Mouse (Mus musculus): ENCODE results near the gene Sbno1. TPM values are rescaled to one million over a fixed set of nuclear protein-coding genes. Genes with fewer than 3 reads are reported as not detected.

The Sbno1 gene
- polyA plus RNA-seq, 1 experiment: 189 TPM

GRCm38 (mm10) chr5:124410808-124411207, 15.0 kb downstream of the Sbno1 start:
- H3K27me3 ChIP-seq (ENCODE audit: control insufficient read depth, insufficient read depth, low read length, poor library complexity, severe bottlenecking): no peaks in the 10 kb centered on the region
- H3K4me3 ChIP-seq (ENCODE audit: low read depth, low read length): no peak overlapping the region
- peaks cover 67% of the 10 kb centered on the region for H3K36me3 ChIP-seq (ENCODE audit: control insufficient read depth, insufficient read depth, low read length, poor library complexity, severe bottlenecking)
- TF ChIP-seq CTCF (IDR thresholded peaks at IDR 0.05; ENCODE audit: low read depth, low read length): peak; percentile 18
- TF ChIP-seq POLR2A (IDR thresholded peaks at IDR 0.05; ENCODE audit: insufficient read depth, low read length): no peak
- no peak overlapping the region for H3K9ac ChIP-seq (ENCODE audit: low read depth, poor library complexity, severe bottlenecking)
- H3K4me1 ChIP-seq (ENCODE audit: control insufficient read depth, insufficient read depth, low read length): no peaks in the 10 kb centered on the region
- H3K9me3 ChIP-seq (replicated peaks; ENCODE audit: control insufficient read depth, insufficient read depth, low read length, poor library complexity, severe bottlenecking): no peaks in the 10 kb centered on the region
- H3K27ac ChIP-seq (ENCODE audit: insufficient read depth, low read length): no peak overlapping the region

- H3K27ac ChIP-seq (ENCODE audit: insufficient read depth, low read length): no peak overlapping the region
- H3K27me3 ChIP-seq (ENCODE audit: control insufficient read depth, insufficient read depth, low read length, poor library complexity, severe bottlenecking): no peaks in the 10 kb centered on the region
- H3K9ac ChIP-seq (ENCODE audit: low read depth, poor library complexity, severe bottlenecking): no peak overlapping the region
- H3K9me3 ChIP-seq (replicated peaks; ENCODE audit: control insufficient read depth, insufficient read depth, low read length, poor library complexity, severe bottlenecking): no peaks in the 10 kb centered on the region
- no peak overlapping the region for H3K4me3 ChIP-seq (ENCODE audit: low read depth, low read length)
- H3K36me3 ChIP-seq (ENCODE audit: control insufficient read depth, insufficient read depth, low read length, poor library complexity, severe bottlenecking): peaks cover 77% of the 10 kb centered on the region
- H3K4me1 ChIP-seq (ENCODE audit: control insufficient read depth, insufficient read depth, low read length): no peaks in the 10 kb centered on the region
- TF ChIP-seq POLR2A (IDR thresholded peaks at IDR 0.05; ENCODE audit: insufficient read depth, low read length): no peak
- no peak for TF ChIP-seq CTCF (IDR thresholded peaks at IDR 0.05; ENCODE audit: low read depth, low read length)
These were observed 32.1 kb downstream of the Sbno1 start for GRCm38 (mm10) chr5:124393726-124394125.

GRCm38 (mm10) chr5:124392412-124392811, 33.4 kb downstream of the Sbno1 start:
- Histone ChIP-seq H3K9me3 (replicated peaks; ENCODE audit: control insufficient read depth, insufficient read depth, low read length, poor library complexity, severe bottlenecking) (no peaks in the 10 kb centered on the region), H3K9ac (ENCODE audit: low read depth, poor library complexity, severe bottlenecking) (no peak overlapping the region), H3K27ac (ENCODE audit: insufficient read depth, low read length) (no peak overlapping the region), H3K36me3 (ENCODE audit: control insufficient read depth, insufficient read depth, low read length, poor library complexity, severe bottlenecking) (peaks cover 78% of the 10 kb centered on the region), H3K4me1 (ENCODE audit: control insufficient read depth, insufficient read depth, low read length) (no peaks in the 10 kb centered on the region), H3K4me3 (ENCODE audit: low read depth, low read length) (no peak overlapping the region), H3K27me3 (ENCODE audit: control insufficient read depth, insufficient read depth, low read length, poor library complexity, severe bottlenecking) (no peaks in the 10 kb centered on the region)
- no peak for TF ChIP-seq CTCF (IDR thresholded peaks at IDR 0.05; ENCODE audit: low read depth, low read length)
- no peak for TF ChIP-seq EP300 (IDR thresholded peaks at IDR 0.05; ENCODE audit: insufficient read depth, low read depth, low read length)
- no peak for TF ChIP-seq POLR2A (IDR thresholded peaks at IDR 0.05; ENCODE audit: insufficient read depth, low read length)

GRCm38 (mm10) chr5:124387932-124388331, 37.9 kb downstream of the Sbno1 start:
- H3K9me3 ChIP-seq (replicated peaks; ENCODE audit: control insufficient read depth, insufficient read depth, low read length, poor library complexity, severe bottlenecking): no peaks in the 10 kb centered on the region
- H3K36me3 ChIP-seq (ENCODE audit: control insufficient read depth, insufficient read depth, low read length, poor library complexity, severe bottlenecking): peaks cover 82% of the 10 kb centered on the region
- H3K9ac ChIP-seq (ENCODE audit: low read depth, poor library complexity, severe bottlenecking): no peak overlapping the region
- H3K4me3 ChIP-seq (ENCODE audit: low read depth, low read length): no peak overlapping the region
- no peak for TF ChIP-seq EP300 (IDR thresholded peaks at IDR 0.05; ENCODE audit: insufficient read depth, low read depth, low read length)
- no peak for TF ChIP-seq CTCF (IDR thresholded peaks at IDR 0.05; ENCODE audit: low read depth, low read length)
- no peak for TF ChIP-seq POLR2A (IDR thresholded peaks at IDR 0.05; ENCODE audit: insufficient read depth, low read length)
- no peaks in the 10 kb centered on the region for H3K27me3 ChIP-seq (ENCODE audit: control insufficient read depth, insufficient read depth, low read length, poor library complexity, severe bottlenecking)
- H3K27ac ChIP-seq (ENCODE audit: insufficient read depth, low read length): no peak overlapping the region
- no peaks in the 10 kb centered on the region for H3K4me1 ChIP-seq (ENCODE audit: control insufficient read depth, insufficient read depth, low read length)

GRCm38 (mm10) chr5:124380121-124380520, 45.7 kb downstream of the Sbno1 start:
- Histone ChIP-seq H3K4me1 (ENCODE audit: control insufficient read depth, insufficient read depth, low read length) (no peaks in the 10 kb centered on the region), H3K36me3 (ENCODE audit: control insufficient read depth, insufficient read depth, low read length, poor library complexity, severe bottlenecking) (peaks cover 80% of the 10 kb centered on the region), H3K27me3 (ENCODE audit: control insufficient read depth, insufficient read depth, low read length, poor library complexity, severe bottlenecking) (no peaks in the 10 kb centered on the region), H3K27ac (ENCODE audit: insufficient read depth, low read length) (no peak overlapping the region), H3K9ac (ENCODE audit: low read depth, poor library complexity, severe bottlenecking) (no peak overlapping the region), H3K9me3 (replicated peaks; ENCODE audit: control insufficient read depth, insufficient read depth, low read length, poor library complexity, severe bottlenecking) (no peaks in the 10 kb centered on the region), H3K4me3 (ENCODE audit: low read depth, low read length) (no peak overlapping the region)
- TF ChIP-seq CTCF (IDR thresholded peaks at IDR 0.05; ENCODE audit: low read depth, low read length) (no peak), EP300 (IDR thresholded peaks at IDR 0.05; ENCODE audit: insufficient read depth, low read depth, low read length) (no peak), POLR2A (IDR thresholded peaks at IDR 0.05; ENCODE audit: insufficient read depth, low read length) (no peak)

GRCm38 (mm10) chr5:124377149-124377548, 48.7 kb downstream of the Sbno1 start:
- Histone ChIP-seq H3K27ac (ENCODE audit: insufficient read depth, low read length) (0 out of 2 replicates have a peak overlapping the region, but pooled peaks have one; percentile 1), H3K36me3 (ENCODE audit: control insufficient read depth, insufficient read depth, low read length, poor library complexity, severe bottlenecking) (peaks cover 84% of the 10 kb centered on the region), H3K9me3 (replicated peaks; ENCODE audit: control insufficient read depth, insufficient read depth, low read length, poor library complexity, severe bottlenecking) (no peaks in the 10 kb centered on the region), H3K27me3 (ENCODE audit: control insufficient read depth, insufficient read depth, low read length, poor library complexity, severe bottlenecking) (no peaks in the 10 kb centered on the region), H3K4me1 (ENCODE audit: control insufficient read depth, insufficient read depth, low read length) (no peaks in the 10 kb centered on the region), H3K4me3 (ENCODE audit: low read depth, low read length) (no peak overlapping the region), H3K9ac (ENCODE audit: low read depth, poor library complexity, severe bottlenecking) (no peak overlapping the region)
- TF ChIP-seq CTCF (IDR thresholded peaks at IDR 0.05; ENCODE audit: low read depth, low read length) (no peak), POLR2A (IDR thresholded peaks at IDR 0.05; ENCODE audit: insufficient read depth, low read length) (no peak), EP300 (IDR thresholded peaks at IDR 0.05; ENCODE audit: insufficient read depth, low read depth, low read length) (no peak)
